Mouse (Mus musculus): ENCODE data around the gene Cdk5rap3. TPM values are rescaled to one million over a fixed set of nuclear protein-coding genes. Genes with fewer than 3 reads are reported as not detected.

The Cdk5rap3 gene
- polyA plus RNA-seq, 1 experiment from 2014 or later: 96.5 TPM

GRCm38 (mm10) chr11:96929766-96930331 lies 13.6 kb upstream of the Cdk5rap3 start:
- H3K9me3 ChIP-seq: no peaks in the 10 kb centered on the region
- H3K4me3 ChIP-seq: no peak overlapping the region
- peaks cover 14% of the 10 kb centered on the region for H3K4me1 ChIP-seq
- no peak for ATAC-seq (ENCODE audit: insufficient number of reproducible peaks, insufficient read depth, low FRiP score, low TSS enrichment)
- 56% methylated on average over 9 of the region's 9 CpGs for WGBS
- H3K27ac ChIP-seq: 0 out of 2 replicates have a peak overlapping the region, but pooled peaks have one; percentile 23
- H3K4me2 ChIP-seq (replicated peaks): no peak overlapping the region
- H3K36me3 ChIP-seq: no peaks in the 10 kb centered on the region
- H3K27me3 ChIP-seq: peaks cover 21% of the 10 kb centered on the region
- H3K9ac ChIP-seq: no peak overlapping the region

DNA sequence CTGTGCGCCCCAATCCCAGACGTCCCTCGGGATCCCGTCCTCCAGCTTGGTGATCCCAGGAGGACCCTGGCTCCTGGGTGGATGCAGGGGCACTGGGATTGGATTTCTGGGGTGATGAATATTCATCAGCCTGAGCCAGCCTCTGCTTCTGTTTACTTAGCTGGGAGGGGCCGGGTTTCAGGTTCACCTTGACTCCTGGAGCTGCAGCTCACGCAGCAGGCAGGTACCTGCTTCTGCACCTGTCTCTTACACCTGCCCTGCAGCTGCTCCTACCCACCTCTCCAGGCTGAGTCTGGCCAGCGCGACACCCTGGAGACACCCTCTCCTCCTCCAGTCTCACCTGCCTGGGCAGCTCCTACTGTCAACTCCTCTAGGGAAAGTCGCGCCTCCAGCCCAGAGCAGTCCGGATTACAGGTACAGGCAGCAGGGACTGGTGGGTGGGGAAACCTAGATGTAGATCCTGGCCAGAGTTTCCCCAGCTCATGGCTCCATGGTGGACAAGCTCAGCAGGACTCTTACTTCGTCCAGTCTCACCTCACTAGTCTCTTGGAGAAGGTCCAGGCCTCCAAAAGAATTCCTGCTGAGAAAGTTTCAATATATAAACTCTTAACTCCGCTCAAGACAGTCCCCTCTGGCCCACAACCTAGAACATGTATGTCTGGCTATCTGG lies 12.9 kb upstream of the Cdk5rap3 start:
- 0 out of 2 replicates have a peak overlapping the region, but pooled peaks have one; percentile 23 for H3K27ac ChIP-seq
- H3K9me3 ChIP-seq: no peaks in the 10 kb centered on the region
- no peaks in the 10 kb centered on the region for H3K36me3 ChIP-seq
- H3K4me1 ChIP-seq: peaks cover 14% of the 10 kb centered on the region
- H3K4me2 ChIP-seq (replicated peaks): peak overlapping the region; percentile 25; the same call in 1 of the 2 replicates
- ATAC-seq (ENCODE audit: insufficient number of reproducible peaks, insufficient read depth, low FRiP score, low TSS enrichment): 0 out of 2 replicates have a peak, but pooled peaks have one; percentile 39
- no peak overlapping the region for H3K9ac ChIP-seq
- peaks cover 21% of the 10 kb centered on the region for H3K27me3 ChIP-seq
- WGBS: 14% methylated on average over 13 of the region's 13 CpGs
- no peak overlapping the region for H3K4me3 ChIP-seq

GRCm38 (mm10) chr11:96928691-96929090 lies 12.4 kb upstream of the Cdk5rap3 start:
- H3K4me1 ChIP-seq: peaks cover 14% of the 10 kb centered on the region
- no peak overlapping the region for H3K4me3 ChIP-seq
- 3% methylated on average over 5 of the region's 5 CpGs for WGBS
- H3K4me2 ChIP-seq (replicated peaks): 0 out of 2 replicates have a peak overlapping the region, but pooled peaks have one; percentile 6
- peaks cover 21% of the 10 kb centered on the region for H3K27me3 ChIP-seq
- no peak overlapping the region for H3K27ac ChIP-seq
- no peak for ATAC-seq (ENCODE audit: insufficient number of reproducible peaks, insufficient read depth, low FRiP score, low TSS enrichment)
- no peaks in the 10 kb centered on the region for H3K36me3 ChIP-seq
- no peak overlapping the region for H3K9ac ChIP-seq
- no peaks in the 10 kb centered on the region for H3K9me3 ChIP-seq

DNA sequence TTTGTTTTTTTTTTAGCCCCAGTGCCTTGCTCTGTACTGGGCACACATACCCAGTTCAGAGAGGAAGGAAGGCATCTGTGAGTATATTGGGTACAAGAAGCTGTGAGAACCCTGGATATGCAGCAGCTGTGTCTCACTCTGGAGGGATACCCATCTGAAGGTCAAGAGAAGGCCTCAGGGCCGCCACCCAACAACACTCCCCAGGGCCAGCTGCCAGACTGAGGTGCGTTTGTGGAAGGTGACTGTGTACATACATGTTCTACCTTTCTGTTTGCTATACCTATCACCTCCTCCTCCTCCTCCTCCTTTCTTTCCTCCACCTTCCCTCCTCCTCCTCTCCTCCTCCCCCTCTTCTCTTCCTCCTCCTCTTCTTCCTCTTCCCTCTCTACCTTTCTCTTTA lies 11.8 kb upstream of the Cdk5rap3 start, which contains the start of gene Prr15l:
TSS of gene Prr15l (plus strand) at position 17 of the 400 bp plus-strand sequence.
- H3K27me3 ChIP-seq: peaks cover 21% of the 10 kb centered on the region
- no peak within 1 kb of the TSS for H3K9ac ChIP-seq
- H3K4me3 ChIP-seq: no peak within 1 kb of the TSS
- H3K9me3 ChIP-seq: no peaks in the 10 kb centered on the region
- 0 out of 2 replicates have a peak within 1 kb of the TSS, but pooled peaks have one; percentile 6 for H3K4me2 ChIP-seq (replicated peaks)
- no peak for ATAC-seq (ENCODE audit: insufficient number of reproducible peaks, insufficient read depth, low FRiP score, low TSS enrichment)
- H3K27ac ChIP-seq: no peak within 1 kb of the TSS
- 59% methylated on average over 2 of the region's 2 CpGs for WGBS
- peaks cover 14% of the 10 kb centered on the region for H3K4me1 ChIP-seq
- H3K36me3 ChIP-seq: no peaks in the 10 kb centered on the region

GRCm38 (mm10) chr11:96926587-96926986 lies 10.3 kb upstream of the Cdk5rap3 start:
- ATAC-seq (ENCODE audit: insufficient number of reproducible peaks, insufficient read depth, low FRiP score, low TSS enrichment): no peak
- no peak overlapping the region for H3K27ac ChIP-seq
- no peaks in the 10 kb centered on the region for H3K9me3 ChIP-seq
- H3K4me3 ChIP-seq: no peak overlapping the region
- peaks cover 14% of the 10 kb centered on the region for H3K4me1 ChIP-seq
- no peak overlapping the region for H3K9ac ChIP-seq
- H3K27me3 ChIP-seq: peaks cover 21% of the 10 kb centered on the region
- WGBS: 89% methylated on average over 5 of the region's 5 CpGs
- H3K4me2 ChIP-seq (replicated peaks): no peak overlapping the region
- no peaks in the 10 kb centered on the region for H3K36me3 ChIP-seq

DNA sequence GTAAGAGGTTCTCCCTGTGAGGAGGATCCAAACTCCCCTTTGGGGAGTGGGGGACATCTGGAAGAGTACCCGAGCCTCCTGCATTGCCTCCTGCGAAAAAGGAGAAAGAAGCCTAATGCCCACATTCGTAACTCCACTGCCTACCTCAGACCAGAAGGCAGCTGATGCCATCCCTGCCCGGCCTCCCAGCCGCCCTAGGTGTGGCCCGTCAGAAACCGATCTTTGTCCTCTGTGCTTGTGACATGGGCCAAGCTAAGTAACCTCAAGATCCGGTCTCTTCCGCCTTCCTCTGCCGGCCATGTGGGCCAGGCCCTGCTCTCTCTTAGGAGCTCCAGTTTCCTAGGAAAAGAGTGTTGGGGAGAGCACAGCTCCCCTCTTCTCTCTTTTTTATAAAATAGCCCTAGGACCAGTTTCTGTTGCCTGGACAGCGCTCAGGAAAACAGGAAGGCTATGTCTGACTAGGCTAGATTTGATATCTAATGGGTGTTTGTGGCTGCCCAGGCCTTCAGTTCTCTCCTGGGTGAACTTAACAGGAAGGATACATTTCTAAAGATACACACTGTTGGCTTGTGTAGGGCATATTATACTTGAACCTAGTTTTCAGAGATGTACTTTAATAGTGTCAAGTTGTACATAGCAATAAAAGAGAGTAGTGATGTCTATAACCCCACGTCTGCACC lies 9.3 kb upstream of the Cdk5rap3 start:
- no peak overlapping the region for H3K4me2 ChIP-seq (replicated peaks)
- ATAC-seq (ENCODE audit: insufficient number of reproducible peaks, insufficient read depth, low FRiP score, low TSS enrichment): no peak
- H3K4me3 ChIP-seq: no peak overlapping the region
- H3K27me3 ChIP-seq: peaks cover 21% of the 10 kb centered on the region
- peaks cover 14% of the 10 kb centered on the region for H3K4me1 ChIP-seq
- H3K27ac ChIP-seq: no peak overlapping the region
- no peak overlapping the region for H3K9ac ChIP-seq
- H3K9me3 ChIP-seq: no peaks in the 10 kb centered on the region
- WGBS: 84% methylated on average over 12 of the region's 12 CpGs
- no peaks in the 10 kb centered on the region for H3K36me3 ChIP-seq

- H3K27ac ChIP-seq: no peak overlapping the region
- no peak overlapping the region for H3K4me2 ChIP-seq (replicated peaks)
- H3K27me3 ChIP-seq: peaks cover 19% of the 10 kb centered on the region
- H3K9ac ChIP-seq: no peak overlapping the region
- no peaks in the 10 kb centered on the region for H3K36me3 ChIP-seq
- 81% methylated on average over 11 of the region's 11 CpGs for WGBS
- peaks cover 13% of the 10 kb centered on the region for H3K4me1 ChIP-seq
- no peak for ATAC-seq (ENCODE audit: insufficient number of reproducible peaks, insufficient read depth, low FRiP score, low TSS enrichment)
- H3K9me3 ChIP-seq: no peaks in the 10 kb centered on the region
- no peak overlapping the region for H3K4me3 ChIP-seq
These were observed 8.6 kb upstream of the Cdk5rap3 start for GRCm38 (mm10) chr11:96924861-96925260.

GRCm38 (mm10) chr11:96919003-96919402 lies 2.7 kb upstream of the Cdk5rap3 start:
- Histone ChIP-seq H3K27me3 (0 out of 2 replicates have a peak, but pooled peaks cover 5% of the 10 kb centered on the region), H3K4me1 (peaks cover 11% of the 10 kb centered on the region), H3K36me3 (no peaks in the 10 kb centered on the region), H3K4me3 (no peak overlapping the region), H3K9ac (no peak overlapping the region), H3K4me2 (replicated peaks) (no peak overlapping the region), H3K9me3 (no peaks in the 10 kb centered on the region), H3K27ac (no peak overlapping the region)
- ATAC-seq (ENCODE audit: insufficient number of reproducible peaks, insufficient read depth, low FRiP score, low TSS enrichment): no peak
- 46% methylated on average over 6 of the region's 6 CpGs for WGBS

GRCm38 (mm10) chr11:96917415-96917814 lies 1.1 kb upstream of the Cdk5rap3 start:
- ATAC-seq (ENCODE audit: insufficient number of reproducible peaks, insufficient read depth, low FRiP score, low TSS enrichment): no peak
- Histone ChIP-seq H3K36me3 (0 out of 2 replicates have a peak, but pooled peaks cover 3% of the 10 kb centered on the region), H3K4me2 (replicated peaks) (no peak overlapping the region), H3K27ac (no peak overlapping the region), H3K9me3 (no peaks in the 10 kb centered on the region), H3K4me3 (no peak overlapping the region), H3K4me1 (peaks cover 11% of the 10 kb centered on the region), H3K9ac (no peak overlapping the region), H3K27me3 (0 out of 2 replicates have a peak, but pooled peaks cover 5% of the 10 kb centered on the region)
- 89% methylated on average over 6 of the region's 6 CpGs for WGBS

- Histone ChIP-seq H3K9me3 (no peaks in the 10 kb centered on the region), H3K27me3 (0 out of 2 replicates have a peak, but pooled peaks cover 5% of the 10 kb centered on the region), H3K4me2 (replicated peaks) (peak overlapping the region; percentile 40; the same call in 1 of the 2 replicates), H3K36me3 (peaks cover 7% of the 10 kb centered on the region; the same call in 1 of the 2 replicates), H3K4me1 (peaks cover 11% of the 10 kb centered on the region), H3K27ac (no peak overlapping the region), H3K9ac (no peak overlapping the region), H3K4me3 (peak overlapping the region; percentile 29)
- WGBS: 35% methylated on average over 13 of the region's 13 CpGs
- ATAC-seq (ENCODE audit: insufficient number of reproducible peaks, insufficient read depth, low FRiP score, low TSS enrichment): no peak
These were observed 645 bp upstream of the Cdk5rap3 start for GRCm38 (mm10) chr11:96916885-96917396.

DNA sequence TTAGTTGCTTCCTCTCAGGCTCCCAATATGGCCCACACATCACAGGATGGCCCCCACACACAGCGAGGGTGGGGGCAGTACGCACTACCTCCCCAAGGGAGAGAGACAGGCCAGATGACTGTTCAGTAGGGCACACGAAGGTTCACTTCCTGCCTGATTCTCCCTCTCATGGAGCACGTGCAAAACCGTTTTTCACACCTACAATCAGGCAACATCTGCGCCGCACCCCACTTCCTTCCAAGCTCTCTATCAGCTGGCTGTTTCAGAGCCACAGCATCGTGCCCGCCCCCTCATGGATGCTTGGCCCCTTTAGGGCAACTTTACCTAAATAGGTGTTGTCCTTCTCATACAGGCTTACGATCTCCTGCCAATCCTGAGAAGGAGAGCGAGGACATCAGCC lies 3.6 kb downstream of the Cdk5rap3 start:
- no peak overlapping the region for H3K27ac ChIP-seq

More for the DNA sequence above, 3.6 kb downstream of the Cdk5rap3 start:
- peaks cover 11% of the 10 kb centered on the region for H3K4me1 ChIP-seq
- 80% methylated on average over 11 of the region's 11 CpGs for WGBS
- peaks cover 31% of the 10 kb centered on the region for H3K36me3 ChIP-seq
- no peak overlapping the region for H3K4me2 ChIP-seq (replicated peaks)
- ATAC-seq (ENCODE audit: insufficient number of reproducible peaks, insufficient read depth, low FRiP score, low TSS enrichment): no peak
- no peaks in the 10 kb centered on the region for H3K9me3 ChIP-seq
- no peak overlapping the region for H3K9ac ChIP-seq
- H3K27me3 ChIP-seq: no peaks in the 10 kb centered on the region
- H3K4me3 ChIP-seq: no peak overlapping the region

All from embryonic facial prominence, embryonic 12.5 days (tissue).